ENCODE assay signal across 18 mouse cellular contexts in the genomic region with DNA sequence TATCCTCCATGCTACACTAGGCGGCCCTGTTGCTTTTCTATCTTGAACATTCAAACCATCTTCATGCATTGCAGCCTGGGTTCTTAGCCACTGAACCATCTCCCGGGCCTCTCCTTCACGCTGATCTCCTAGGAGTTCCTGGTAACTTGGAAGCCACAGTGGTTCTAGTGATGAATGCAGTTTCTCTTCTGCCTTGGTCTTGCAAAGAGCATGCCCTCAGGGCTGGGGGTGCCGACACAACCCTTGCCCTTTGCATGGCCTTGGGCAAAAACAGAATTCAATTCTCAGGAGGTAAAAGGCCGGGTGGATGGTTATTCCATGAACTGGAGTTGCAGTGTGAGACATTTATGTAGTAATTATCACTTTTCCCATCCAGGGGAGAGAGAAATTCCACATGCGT.
"Had no signal": no experiment of that assay in that cellular context is flagged by ENCODE, and none has a peak within 500 bp of the region (broad histone marks: within the 10 kb centered on the region; RNA-seq: fewer than 3 reads in every experiment).

No protein-coding gene starts in this region.

- H3K36me3 ChIP-seq: kidney, embryonic 15.5 days; limb, embryonic 13.5 days; liver, embryonic 13.5 days; midbrain, embryonic 12.5 days; neural tube, embryonic 13.5 days had no signal

- H3K27me3 ChIP-seq: kidney, embryonic 15.5 days; limb, embryonic 13.5 days; liver, embryonic 13.5 days; midbrain, embryonic 12.5 days; neural tube, embryonic 13.5 days had no signal

- H3K27ac ChIP-seq: limb, embryonic 13.5 days; liver, embryonic 13.5 days; midbrain, embryonic 12.5 days had no signal

- ATAC-seq: midbrain, embryonic 16.5 days had no signal

- H3K4me3 ChIP-seq: kidney, embryonic 15.5 days; limb, embryonic 13.5 days; liver, embryonic 13.5 days; midbrain, embryonic 12.5 days; myocyte; neural tube, embryonic 13.5 days had no signal

- H3K4me2 ChIP-seq: kidney, embryonic 15.5 days; liver, embryonic 13.5 days; midbrain, embryonic 12.5 days; neural tube, embryonic 13.5 days had no signal

- H3K9me3 ChIP-seq: kidney, embryonic 15.5 days; limb, embryonic 13.5 days; liver, embryonic 13.5 days; midbrain, embryonic 12.5 days; neural tube, embryonic 13.5 days had no signal

- H3K9ac ChIP-seq: kidney, embryonic 15.5 days; limb, embryonic 13.5 days; liver, embryonic 13.5 days; midbrain, embryonic 12.5 days had no signal

- DNase-seq: kidney, postnatal 14 days; kidney, postnatal 4 days; left cerebral cortex, postnatal 4 days; liver, embryonic 13.5 days; lung, adult 2 months; lung, postnatal 14 days; lung, postnatal 4 days; retina, postnatal 1 day; right cerebral cortex, postnatal 25 days; thymus, adult 2 months; thymus, postnatal 14 days; thymus, postnatal 4 days had no signal
